Mouse (Mus musculus): ENCODE data around the gene Zfp106.
A peak's percentile ranks its signal among the peaks of the same experiment; 100 is the strongest.

Zfp106 gene

GRCm38 (mm10) chr2:120470856-120471255, 92.8 kb downstream of the Zfp106 start:
- no peak for DNase-seq (ENCODE audit: low spot score)

GRCm38 (mm10) chr2:120469715-120470114, 93.9 kb downstream of the Zfp106 start:
- no peak for DNase-seq (ENCODE audit: low spot score)

DNA sequence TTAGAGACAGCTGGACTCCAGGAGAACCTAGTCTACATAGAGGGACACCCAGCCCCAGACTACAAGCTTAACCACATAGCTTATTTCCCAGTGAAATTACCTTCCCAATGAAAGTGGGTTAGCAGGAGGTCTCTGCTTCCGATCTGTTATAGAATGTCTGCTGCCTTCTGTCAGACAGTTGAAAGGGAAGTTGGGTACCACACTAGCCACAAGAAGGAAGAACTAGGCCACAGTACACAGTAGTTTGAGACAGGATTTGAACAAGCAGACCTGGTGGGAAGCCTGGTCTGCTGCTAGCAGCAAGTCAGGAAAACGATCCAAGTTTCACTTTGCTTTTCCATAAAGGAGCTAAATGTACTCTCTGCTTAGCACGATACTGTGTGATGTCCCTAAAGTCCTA, 94.4 kb downstream of the Zfp106 start:
- no peak for DNase-seq (ENCODE audit: low spot score)

- DNase-seq (ENCODE audit: low spot score), result no peak
Observed at GRCm38 (mm10) chr2:120468011-120468410, 95.6 kb downstream of the Zfp106 start.

DNA sequence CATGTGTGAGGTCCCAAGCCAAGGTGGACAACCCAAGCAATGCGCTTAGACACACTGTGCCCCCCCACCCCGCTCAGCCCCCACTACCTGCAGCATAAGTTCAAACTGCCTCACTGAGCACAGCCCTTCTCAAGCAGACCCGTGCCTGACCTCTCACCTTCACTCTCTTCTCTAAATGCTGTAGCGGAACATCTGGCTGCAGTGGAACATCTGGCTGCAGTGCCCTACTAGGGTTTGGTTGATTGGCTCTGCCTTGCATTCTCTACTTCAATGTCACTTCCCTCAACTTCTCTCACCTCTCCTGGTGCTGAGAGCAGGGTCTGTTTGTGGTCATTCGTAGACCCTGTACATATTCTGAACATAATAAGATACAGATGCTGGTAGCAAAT, 98.3 kb downstream of the Zfp106 start:
- DNase-seq (ENCODE audit: low spot score), result no peak

DNA sequence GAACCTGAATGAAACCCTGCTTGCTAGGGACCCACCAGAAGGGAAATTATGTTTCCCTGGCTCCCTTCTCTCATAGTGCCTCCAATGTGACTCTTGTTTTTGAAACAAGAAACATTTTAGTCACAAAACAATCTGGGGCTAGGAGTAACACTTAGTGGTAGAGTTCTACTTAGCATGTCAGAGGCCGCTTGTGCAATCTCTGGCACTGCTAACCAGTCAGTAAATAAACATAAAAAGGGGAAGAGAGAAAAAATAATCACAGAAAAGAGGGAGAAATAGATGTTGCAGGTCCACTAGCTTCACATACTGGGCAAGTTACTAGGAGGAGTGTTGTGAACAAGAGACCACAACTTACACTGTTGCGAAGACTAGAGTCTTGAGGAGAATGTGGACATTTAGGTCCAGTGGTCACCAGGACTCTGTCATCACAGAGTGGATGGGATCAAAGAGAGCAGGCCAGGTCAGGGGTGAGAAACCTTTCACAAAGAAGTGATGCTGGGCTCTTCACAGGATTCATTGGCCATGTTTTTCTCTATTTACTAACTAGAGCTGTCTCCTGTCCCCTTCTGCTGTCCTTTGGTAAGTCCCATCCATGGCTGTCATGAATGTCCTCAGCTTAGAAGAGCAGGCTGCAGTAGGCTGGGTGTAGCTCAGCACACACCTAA, 98.8 kb downstream of the Zfp106 start:
- DNase-seq (ENCODE audit: low spot score), result no peak

- DNase-seq (ENCODE audit: low spot score), result peak; percentile 49
Observed at GRCm38 (mm10) chr2:120464091-120464490, 99.6 kb downstream of the Zfp106 start.

- DNase-seq (ENCODE audit: low spot score), result no peak
Observed at GRCm38 (mm10) chr2:120463328-120463727, 100.3 kb downstream of the Zfp106 start.

GRCm38 (mm10) chr2:120460216-120460615, 103.4 kb downstream of the Zfp106 start:
- DNase-seq (ENCODE audit: low spot score), result no peak
